25 mouse cellular contexts compared by ENCODE assay signal in genomic region chr17:29158899-29159298, GRCm38 (mm10). TPM values are rescaled to one million over a fixed set of nuclear protein-coding genes. Genes with fewer than 3 reads are reported as not detected.
"Had no signal": no experiment of that assay in that cellular context is flagged by ENCODE, and none has a peak within 500 bp of the region (broad histone marks: within the 10 kb centered on the region; RNA-seq: fewer than 3 reads in every experiment).

No protein-coding gene starts in this region.

- H3K36me3 ChIP-seq: hindbrain, embryonic 10.5 days; hindbrain, embryonic 12.5 days; intestine, embryonic 15.5 days; limb, embryonic 13.5 days; liver, embryonic 12.5 days had no signal

- ATAC-seq: hindbrain, embryonic 16.5 days; inflammation-experienced regulatory T-cells, adult 6 months; liver, embryonic 12.5 days had no signal

- H3K9me3 ChIP-seq: hindbrain, embryonic 12.5 days; intestine, embryonic 15.5 days; limb, embryonic 13.5 days; limb, embryonic 15.5 days; liver, embryonic 12.5 days had no signal

- H3K27ac ChIP-seq: heart, embryonic 10.5 days; heart, embryonic 13.5 days; heart, embryonic 15.5 days; hindbrain, embryonic 10.5 days; hindbrain, embryonic 12.5 days; hindbrain, embryonic 14.5 days; intestine, embryonic 15.5 days; kidney, postnatal 0 days; limb, embryonic 13.5 days; limb, embryonic 15.5 days; liver, embryonic 12.5 days; liver, embryonic 14.5 days had no signal

- H3K27me3 ChIP-seq: heart, embryonic 13.5 days; heart, embryonic 15.5 days; hindbrain, embryonic 12.5 days; intestine, embryonic 15.5 days; limb, embryonic 15.5 days had no signal

- H3K4me3 ChIP-seq: heart, embryonic 10.5 days; heart, embryonic 13.5 days; heart, embryonic 15.5 days; hindbrain, embryonic 10.5 days; hindbrain, embryonic 12.5 days; intestine, embryonic 15.5 days; limb, embryonic 13.5 days; limb, embryonic 15.5 days; liver, embryonic 12.5 days had no signal

- H3K4me2 ChIP-seq: heart, embryonic 13.5 days; heart, embryonic 15.5 days; hindbrain, embryonic 12.5 days; hindbrain, embryonic 14.5 days; intestine, embryonic 15.5 days; limb, embryonic 13.5 days; limb, embryonic 15.5 days; liver, embryonic 12.5 days had no signal

- DNase-seq: gastrocnemius, postnatal 14 days; gastrocnemius, postnatal 36 days; heart, adult 18-20 months; heart, postnatal 4 days; kidney, adult 18-20 months; kidney, adult 8-10 months; kidney, postnatal 14 days; kidney, postnatal 36 days; left cerebral cortex, postnatal 4 days had no signal

- H3K9ac ChIP-seq: heart, embryonic 13.5 days; heart, embryonic 15.5 days; hindbrain, embryonic 12.5 days; hindbrain, embryonic 14.5 days; intestine, embryonic 15.5 days; limb, embryonic 13.5 days; limb, embryonic 15.5 days; liver, embryonic 12.5 days; liver, embryonic 14.5 days had no signal

RNA-seq across cellular contexts. Expression of gene Rab44, which starts 45.0 kb away (rescaled TPM):
- total RNA-seq: left cerebral cortex, adult 18-20 months; liver, adult 2 months had no signal
- polyA plus RNA-seq: hindbrain, embryonic 10.5 days; hindbrain, embryonic 14.5 days; inflammation-experienced regulatory T-cells, adult 6 months had no signal
